Mouse (Mus musculus) spleen, adult 2 months (tissue): ENCODE results near the gene Rnf227.

Source experiments
- CTCF ChIP-seq: fragments of 200-500 bp; IDR thresholded peaks from 2 replicates; pipeline ENCODE4 v1.5.1; 2011; ENCODE audit warnings: mild to moderate bottlenecking, inconsistent platforms; ENCODE audit not compliant: insufficient read depth, insufficient read length, insufficient replicate concordance; ENCODE audit errors: extremely low read depth
- POLR2A ChIP-seq: fragments of 200-500 bp; IDR thresholded peaks from 2 replicates; pipeline ENCODE4 v1.6.1; 2011; ENCODE audit warnings: low read depth, low read length, inconsistent platforms

DNA sequence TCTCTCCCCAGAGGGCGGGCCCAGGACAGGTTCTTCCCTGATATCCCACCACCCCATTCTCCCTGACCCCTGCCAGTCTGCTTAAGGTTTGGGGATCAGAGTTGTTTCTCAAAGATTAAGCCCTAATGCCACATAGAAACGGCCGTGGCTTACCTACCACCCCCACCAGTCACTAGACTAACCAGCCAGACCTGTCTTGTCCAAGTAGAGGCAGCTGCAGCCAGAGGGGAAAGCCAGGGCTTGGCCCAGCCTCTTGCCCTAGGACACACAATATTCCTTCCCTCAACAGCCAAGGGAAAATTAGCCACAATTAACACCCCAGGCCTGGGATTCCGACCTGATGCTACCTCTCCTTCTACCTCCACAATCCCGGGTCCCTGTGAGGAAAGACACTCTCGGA, 25.5 kb downstream of the Rnf227 start:
- TF ChIP-seq POLR2A (no peak), CTCF (no peak)
